23 mouse cellular contexts compared by ENCODE assay signal in the genomic region with DNA sequence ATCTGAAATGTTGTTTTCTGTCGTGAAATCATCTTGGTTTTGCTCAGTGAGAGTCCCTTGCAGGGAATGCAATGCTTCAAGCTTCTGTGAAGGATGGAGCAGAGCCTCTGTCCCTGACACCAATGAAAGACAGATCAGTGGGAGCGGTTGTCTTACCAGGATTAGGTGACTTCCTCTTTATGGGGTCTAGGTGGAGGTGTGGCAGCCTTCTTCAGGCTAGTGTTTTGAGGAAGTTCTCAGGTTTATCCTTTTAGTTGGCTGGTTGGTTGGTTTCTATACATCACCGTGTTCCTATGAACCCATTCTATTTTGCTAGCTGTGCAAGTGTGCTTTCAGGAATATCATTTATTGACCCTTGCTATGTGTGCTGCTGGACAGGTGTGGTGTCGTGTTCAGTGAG. TPM values are rescaled to one million over a fixed set of nuclear protein-coding genes. Genes with fewer than 3 reads are reported as not detected.
A peak's percentile ranks its signal among the peaks of the same experiment; 100 is the strongest.
DNase-seq lines count a peak whose midpoint lies in the region; ATAC-seq lines count a peak whose summit lies in the region.
"Had no signal": no experiment of that assay in that cellular context is flagged by ENCODE, and none has a peak within 500 bp of the region (broad histone marks: within the 10 kb centered on the region; RNA-seq: fewer than 3 reads in every experiment).

No protein-coding gene starts in this region.

- intact Hi-C loops in left cerebral cortex, postnatal 25 days (cut with DNase I), result no loop called here

- peak; percentile 38 for ATAC-seq in common myeloid progenitor, adult 5-6 weeks (replicated peaks; ENCODE audit: low read depth, poor library complexity, severe bottlenecking)
- peak; percentile 87 for ATAC-seq in megakaryocyte, adult 5-6 weeks (ENCODE audit: poor library complexity, severe bottlenecking)
- peak; percentile 87 for ATAC-seq in neutrophil, adult 5-6 weeks (ENCODE audit: extremely low read depth, insufficient number of reproducible peaks, low FRiP score, poor library complexity, severe bottlenecking)
- ATAC-seq: activated CD4-positive, CD25-positive, alpha-beta regulatory T cell, adult 4 months; forebrain, embryonic 13.5 days; forebrain, embryonic 16.5 days had no signal

- peak; percentile 15 for DNase-seq in A20 (ENCODE audit: low read depth, low spot score)
- no peak for DNase-seq in gastrocnemius, adult 18-20 months (ENCODE audit: low spot score)
- DNase-seq in left cerebral cortex, postnatal 25 days (ENCODE audit: low spot score in 2 of 2), result no peak
- no peak for DNase-seq in yolk sac, embryonic 10.5 days (ENCODE audit: low spot score)
- DNase-seq: adrenal gland, adult 8-10 months; adrenal gland, postnatal 25 days; B cell, adult 2 months; cerebellum, adult 11-12 months; cerebellum, adult 8-10 months; cerebellum, postnatal 10 days; cerebellum, postnatal 36 days; gastrocnemius, adult 2 months; gastrocnemius, postnatal 14 days; heart, adult 18-20 months; heart, postnatal 14 days; heart, postnatal 4 days had no signal

RNA-seq across cellular contexts. Expression of gene Gcnt2, which starts 18.0 kb away (rescaled TPM):
- total RNA-seq in common myeloid progenitor, adult 5-6 weeks (2017), result 42.3 and 55.9 TPM in 2 replicates
- total RNA-seq in megakaryocyte, adult 5-6 weeks (2015), result 22.7 and 23.6 TPM in 2 replicates
- 11.7 and 15.3 TPM in 2 replicates for total RNA-seq in megakaryocyte, adult 5-6 weeks (2017)
- total RNA-seq in neutrophil, adult 5-6 weeks (2017), result 329 and 353 TPM in 2 replicates
- total RNA-seq in gastrocnemius, adult 18-20 months (2021), result 10 to 100 TPM in 1 of 2 experiments, 1 to 10 TPM in 1; 9.5 to 19.4 TPM
- total RNA-seq in left cerebral cortex, postnatal 25 days (2021), result 10 to 100 TPM; 17.3 to 17.7 TPM
- total RNA-seq: CH12.LX had no signal
